Mouse (Mus musculus) forebrain, embryonic 11.5 days (tissue): Measurements from ENCODE around the gene Zscan22. TPM values are rescaled to one million over a fixed set of nuclear protein-coding genes. Genes with fewer than 3 reads are reported as not detected.

ENCODE experiments used
- polyA plus RNA-seq: library from polyadenylated mRNA; unstranded; fragments of >200 nt; fragmentation: Nextera tagmentation; extraction: Ambion mirVana; gene quantifications from 2 replicates; pipeline ENCODE4 v1.2.1, GENCODE M21; 2014

Gene Zscan22
- polyA plus RNA-seq, 1 experiment from 2014 or later, result 23.4 TPM

Other genes starting within 250 kb of the Zscan22 start
- gene Vmn2r55, start 212.8 kb upstream of the Zscan22 start, polyA plus RNA-seq, result not detected in 2 replicates
- gene Vmn2r56, start 162.8 kb upstream of the Zscan22 start, polyA plus RNA-seq, result not detected in 2 replicates
- gene Zscan18, start 94.2 kb upstream of the Zscan22 start, polyA plus RNA-seq, result 12.3 and 13.3 TPM in 2 replicates
- 27.5 and 28.9 TPM in 2 replicates for gene Zfp329, start 79.0 kb upstream of the Zscan22 start, polyA plus RNA-seq
- gene Zfp110, start 63.1 kb upstream of the Zscan22 start, polyA plus RNA-seq, result 32.3 and 32.9 TPM in 2 replicates
- gene Zfp128, start 16.6 kb upstream of the Zscan22 start, polyA plus RNA-seq, result 5.3 and 6.2 TPM in 2 replicates
- gene Rps5, start 24.5 kb downstream of the Zscan22 start, polyA plus RNA-seq, result 800 and 844 TPM in 2 replicates
- gene Rnf225, start 29.6 kb downstream of the Zscan22 start, polyA plus RNA-seq, result 1.3 and 1.6 TPM in 2 replicates
- gene Zfp324, start 68.0 kb downstream of the Zscan22 start, polyA plus RNA-seq, result 10.8 and 11.2 TPM in 2 replicates
- gene Zfp446, start 80.0 kb downstream of the Zscan22 start, polyA plus RNA-seq, result 12.8 and 14.6 TPM in 2 replicates
- 0.13 TPM in 1 of 2 replicates, not detected in the other for gene Slc27a5, start 100.4 kb downstream of the Zscan22 start, polyA plus RNA-seq
- 507 and 586 TPM in 2 replicates for gene Trim28, start 101.3 kb downstream of the Zscan22 start, polyA plus RNA-seq
- gene Zbtb45, start 112.2 kb downstream of the Zscan22 start, polyA plus RNA-seq, result 31.9 and 37.3 TPM in 2 replicates
- 114 and 127 TPM in 2 replicates for gene Chmp2a, start 137.0 kb downstream of the Zscan22 start, polyA plus RNA-seq
- 165 and 183 TPM in 2 replicates for gene Ube2m, start 140.5 kb downstream of the Zscan22 start, polyA plus RNA-seq
- gene Mzf1, start 156.9 kb downstream of the Zscan22 start, polyA plus RNA-seq, result 3.8 and 4.0 TPM in 2 replicates
- gene Vmn1r85, start 197.4 kb downstream of the Zscan22 start, polyA plus RNA-seq, result not detected in 2 replicates
- gene Vmn1r86, start 222.1 kb downstream of the Zscan22 start, polyA plus RNA-seq, result not detected in 2 replicates
- gene Vmn1r87, start 242.3 kb downstream of the Zscan22 start, polyA plus RNA-seq, result not detected in 2 replicates